Mouse (Mus musculus): ENCODE data around the gene Nckap1. TPM values are rescaled to one million over a fixed set of nuclear protein-coding genes. Genes with fewer than 3 reads are reported as not detected.

The Nckap1 gene
- polyA plus RNA-seq, 1 experiment from 2014 or later: 71.4 TPM

- no peak overlapping the region for H3K4me2 ChIP-seq (replicated peaks; ENCODE audit: low read depth, low read length)
- no peak overlapping the region for H3K27ac ChIP-seq (ENCODE audit: low read depth, low read length)
- H3K9ac ChIP-seq (ENCODE audit: low read depth, low read length): no peak overlapping the region
- no peaks in the 10 kb centered on the region for H3K9me3 ChIP-seq (ENCODE audit: control insufficient read depth, low read length)
- WGBS: 77% methylated on average over 4 of the region's 4 CpGs
- H3K36me3 ChIP-seq (ENCODE audit: control insufficient read depth, insufficient read depth, low read length): 0 out of 2 replicates have a peak, but pooled peaks cover 2% of the 10 kb centered on the region
- H3K4me1 ChIP-seq (ENCODE audit: control insufficient read depth, insufficient read depth, low read length): no peaks in the 10 kb centered on the region
- H3K27me3 ChIP-seq (ENCODE audit: control insufficient read depth, insufficient read depth, low read length): no peaks in the 10 kb centered on the region
- ATAC-seq (ENCODE audit: low FRiP score, low TSS enrichment): no peak
- H3K4me3 ChIP-seq (ENCODE audit: low read length): no peak overlapping the region
Measured at GRCm38 (mm10) chr2:80570656-80571055, 10.5 kb downstream of the Nckap1 start.

GRCm38 (mm10) chr2:80567411-80567810 lies 13.8 kb downstream of the Nckap1 start:
- 0 out of 2 replicates have a peak, but pooled peaks cover 2% of the 10 kb centered on the region for H3K36me3 ChIP-seq (ENCODE audit: control insufficient read depth, insufficient read depth, low read length)
- WGBS: 86% methylated on average over 4 of the region's 4 CpGs
- no peak overlapping the region for H3K4me3 ChIP-seq (ENCODE audit: low read length)
- no peak overlapping the region for H3K27ac ChIP-seq (ENCODE audit: low read depth, low read length)
- no peak overlapping the region for H3K9ac ChIP-seq (ENCODE audit: low read depth, low read length)
- ATAC-seq (ENCODE audit: low FRiP score, low TSS enrichment): no peak
- no peaks in the 10 kb centered on the region for H3K9me3 ChIP-seq (ENCODE audit: control insufficient read depth, low read length)
- H3K4me2 ChIP-seq (replicated peaks; ENCODE audit: low read depth, low read length): no peak overlapping the region
- H3K4me1 ChIP-seq (ENCODE audit: control insufficient read depth, insufficient read depth, low read length): no peaks in the 10 kb centered on the region
- H3K27me3 ChIP-seq (ENCODE audit: control insufficient read depth, insufficient read depth, low read length): no peaks in the 10 kb centered on the region

GRCm38 (mm10) chr2:80562253-80562652 lies 18.9 kb downstream of the Nckap1 start:
- H3K4me2 ChIP-seq (replicated peaks; ENCODE audit: low read depth, low read length): no peak overlapping the region
- no peaks in the 10 kb centered on the region for H3K27me3 ChIP-seq (ENCODE audit: control insufficient read depth, insufficient read depth, low read length)
- H3K27ac ChIP-seq (ENCODE audit: low read depth, low read length): no peak overlapping the region
- H3K9me3 ChIP-seq (ENCODE audit: control insufficient read depth, low read length): no peaks in the 10 kb centered on the region
- H3K4me1 ChIP-seq (ENCODE audit: control insufficient read depth, insufficient read depth, low read length): no peaks in the 10 kb centered on the region
- H3K4me3 ChIP-seq (ENCODE audit: low read length): no peak overlapping the region
- ATAC-seq (ENCODE audit: low FRiP score, low TSS enrichment): no peak
- H3K36me3 ChIP-seq (ENCODE audit: control insufficient read depth, insufficient read depth, low read length): peaks cover 4% of the 10 kb centered on the region; the same call in 1 of the 2 replicates
- no peak overlapping the region for H3K9ac ChIP-seq (ENCODE audit: low read depth, low read length)

GRCm38 (mm10) chr2:80561478-80561877 lies 19.7 kb downstream of the Nckap1 start:
- H3K9me3 ChIP-seq (ENCODE audit: control insufficient read depth, low read length): no peaks in the 10 kb centered on the region
- H3K27me3 ChIP-seq (ENCODE audit: control insufficient read depth, insufficient read depth, low read length): no peaks in the 10 kb centered on the region
- no peak overlapping the region for H3K9ac ChIP-seq (ENCODE audit: low read depth, low read length)
- H3K4me3 ChIP-seq (ENCODE audit: low read length): no peak overlapping the region
- peaks cover 4% of the 10 kb centered on the region; the same call in 1 of the 2 replicates for H3K36me3 ChIP-seq (ENCODE audit: control insufficient read depth, insufficient read depth, low read length)
- no peak for ATAC-seq (ENCODE audit: low FRiP score, low TSS enrichment)
- no peak overlapping the region for H3K4me2 ChIP-seq (replicated peaks; ENCODE audit: low read depth, low read length)
- H3K27ac ChIP-seq (ENCODE audit: low read depth, low read length): no peak overlapping the region
- WGBS: 86% methylated on average over 3 of the region's 3 CpGs
- H3K4me1 ChIP-seq (ENCODE audit: control insufficient read depth, insufficient read depth, low read length): no peaks in the 10 kb centered on the region

- H3K4me1 ChIP-seq (ENCODE audit: control insufficient read depth, insufficient read depth, low read length): no peaks in the 10 kb centered on the region
- no peak overlapping the region for H3K27ac ChIP-seq (ENCODE audit: low read depth, low read length)
- no peaks in the 10 kb centered on the region for H3K27me3 ChIP-seq (ENCODE audit: control insufficient read depth, insufficient read depth, low read length)
- no peak for ATAC-seq (ENCODE audit: low FRiP score, low TSS enrichment)
- no peaks in the 10 kb centered on the region for H3K9me3 ChIP-seq (ENCODE audit: control insufficient read depth, low read length)
- H3K4me3 ChIP-seq (ENCODE audit: low read length): no peak overlapping the region
- no peak overlapping the region for H3K9ac ChIP-seq (ENCODE audit: low read depth, low read length)
- WGBS: 91% methylated on average over 5 of the region's 5 CpGs
- peaks cover 4% of the 10 kb centered on the region; the same call in 1 of the 2 replicates for H3K36me3 ChIP-seq (ENCODE audit: control insufficient read depth, insufficient read depth, low read length)
- no peak overlapping the region for H3K4me2 ChIP-seq (replicated peaks; ENCODE audit: low read depth, low read length)
Measured at GRCm38 (mm10) chr2:80560773-80561172, 20.4 kb downstream of the Nckap1 start.

GRCm38 (mm10) chr2:80559655-80560054 lies 21.5 kb downstream of the Nckap1 start:
- no peak overlapping the region for H3K4me2 ChIP-seq (replicated peaks; ENCODE audit: low read depth, low read length)
- WGBS: 91% methylated on average over 5 of the region's 5 CpGs
- H3K9me3 ChIP-seq (ENCODE audit: control insufficient read depth, low read length): no peaks in the 10 kb centered on the region
- no peaks in the 10 kb centered on the region for H3K27me3 ChIP-seq (ENCODE audit: control insufficient read depth, insufficient read depth, low read length)
- H3K9ac ChIP-seq (ENCODE audit: low read depth, low read length): no peak overlapping the region
- no peak overlapping the region for H3K4me3 ChIP-seq (ENCODE audit: low read length)
- no peaks in the 10 kb centered on the region for H3K4me1 ChIP-seq (ENCODE audit: control insufficient read depth, insufficient read depth, low read length)
- peaks cover 4% of the 10 kb centered on the region; the same call in 1 of the 2 replicates for H3K36me3 ChIP-seq (ENCODE audit: control insufficient read depth, insufficient read depth, low read length)
- H3K27ac ChIP-seq (ENCODE audit: low read depth, low read length): no peak overlapping the region
- ATAC-seq (ENCODE audit: low FRiP score, low TSS enrichment): no peak

GRCm38 (mm10) chr2:80554442-80554841 lies 26.7 kb downstream of the Nckap1 start:
- Histone ChIP-seq H3K4me1 (ENCODE audit: control insufficient read depth, insufficient read depth, low read length) (no peaks in the 10 kb centered on the region), H3K9ac (ENCODE audit: low read depth, low read length) (no peak overlapping the region), H3K4me3 (ENCODE audit: low read length) (no peak overlapping the region), H3K27ac (ENCODE audit: low read depth, low read length) (no peak overlapping the region), H3K27me3 (ENCODE audit: control insufficient read depth, insufficient read depth, low read length) (no peaks in the 10 kb centered on the region), H3K4me2 (replicated peaks; ENCODE audit: low read depth, low read length) (no peak overlapping the region), H3K9me3 (ENCODE audit: control insufficient read depth, low read length) (no peaks in the 10 kb centered on the region), H3K36me3 (ENCODE audit: control insufficient read depth, insufficient read depth, low read length) (peaks cover 37% of the 10 kb centered on the region)
- ATAC-seq (ENCODE audit: low FRiP score, low TSS enrichment): no peak
- 75% methylated on average over 4 of the region's 4 CpGs for WGBS

GRCm38 (mm10) chr2:80549704-80550103 lies 31.5 kb downstream of the Nckap1 start:
- Histone ChIP-seq H3K4me3 (ENCODE audit: low read length) (no peak overlapping the region), H3K36me3 (ENCODE audit: control insufficient read depth, insufficient read depth, low read length) (peaks cover 55% of the 10 kb centered on the region), H3K27ac (ENCODE audit: low read depth, low read length) (no peak overlapping the region), H3K9me3 (ENCODE audit: control insufficient read depth, low read length) (no peaks in the 10 kb centered on the region), H3K27me3 (ENCODE audit: control insufficient read depth, insufficient read depth, low read length) (no peaks in the 10 kb centered on the region), H3K4me2 (replicated peaks; ENCODE audit: low read depth, low read length) (no peak overlapping the region), H3K4me1 (ENCODE audit: control insufficient read depth, insufficient read depth, low read length) (no peaks in the 10 kb centered on the region), H3K9ac (ENCODE audit: low read depth, low read length) (no peak overlapping the region)
- 88% methylated on average over 4 of the region's 4 CpGs for WGBS
- no peak for ATAC-seq (ENCODE audit: low FRiP score, low TSS enrichment)

- no peaks in the 10 kb centered on the region for H3K27me3 ChIP-seq (ENCODE audit: control insufficient read depth, insufficient read depth, low read length)
- no peak for ATAC-seq (ENCODE audit: low FRiP score, low TSS enrichment)
- 95% methylated on average over 1 of the region's 1 CpGs for WGBS
Measured at GRCm38 (mm10) chr2:80547901-80548300, 33.3 kb downstream of the Nckap1 start.

More at GRCm38 (mm10) chr2:80547901-80548300, 33.3 kb downstream of the Nckap1 start:
- peaks cover 67% of the 10 kb centered on the region for H3K36me3 ChIP-seq (ENCODE audit: control insufficient read depth, insufficient read depth, low read length)
- H3K4me2 ChIP-seq (replicated peaks; ENCODE audit: low read depth, low read length): no peak overlapping the region
- H3K4me1 ChIP-seq (ENCODE audit: control insufficient read depth, insufficient read depth, low read length): no peaks in the 10 kb centered on the region
- no peaks in the 10 kb centered on the region for H3K9me3 ChIP-seq (ENCODE audit: control insufficient read depth, low read length)
- no peak overlapping the region for H3K27ac ChIP-seq (ENCODE audit: low read depth, low read length)
- H3K9ac ChIP-seq (ENCODE audit: low read depth, low read length): no peak overlapping the region
- no peak overlapping the region for H3K4me3 ChIP-seq (ENCODE audit: low read length)

Data from kidney, embryonic 14.5 days (tissue).